Mouse (Mus musculus): ENCODE measurements around the gene Rexo5. TPM values are rescaled to one million over a fixed set of nuclear protein-coding genes. Genes with fewer than 3 reads are reported as not detected.

Gene Rexo5
- polyA plus RNA-seq, 1 experiment from 2014 or later = 30.7 TPM

DNA sequence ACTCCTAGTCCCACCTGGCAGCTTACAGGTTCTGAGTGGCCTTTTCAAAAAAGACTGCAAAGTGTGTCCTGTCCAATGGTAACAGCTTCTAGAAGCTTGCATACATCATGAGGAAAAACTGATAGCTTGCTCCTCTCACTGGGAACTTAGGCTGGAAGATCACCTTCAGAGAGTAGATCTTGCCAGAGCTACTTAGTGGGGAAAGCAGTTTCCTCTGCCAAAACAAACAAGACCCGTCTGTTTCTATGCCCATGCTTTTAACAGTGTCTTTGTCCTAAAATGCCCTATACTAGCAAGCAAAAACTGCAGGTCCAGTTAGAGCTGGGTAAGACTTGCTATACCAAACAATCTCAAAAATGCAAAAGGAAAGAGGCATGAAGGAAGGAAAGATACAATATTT lies 72.3 kb downstream of the Rexo5 start:
- no peaks in the 10 kb centered on the region for H3K36me3 ChIP-seq (replicated peaks)
- no peak overlapping the region for H3K4me2 ChIP-seq
- 91% methylated on average over 1 of the region's 1 CpGs for WGBS
- H3K9ac ChIP-seq = no peak overlapping the region
- peaks cover 13% of the 10 kb centered on the region for H3K4me1 ChIP-seq
- H3K4me3 ChIP-seq (replicated peaks) = no peak overlapping the region
- no peak overlapping the region for H3K27ac ChIP-seq
- no peaks in the 10 kb centered on the region for H3K27me3 ChIP-seq
- ATAC-seq (ENCODE audit: low FRiP score) = no peak
- no peaks in the 10 kb centered on the region for H3K9me3 ChIP-seq

DNA sequence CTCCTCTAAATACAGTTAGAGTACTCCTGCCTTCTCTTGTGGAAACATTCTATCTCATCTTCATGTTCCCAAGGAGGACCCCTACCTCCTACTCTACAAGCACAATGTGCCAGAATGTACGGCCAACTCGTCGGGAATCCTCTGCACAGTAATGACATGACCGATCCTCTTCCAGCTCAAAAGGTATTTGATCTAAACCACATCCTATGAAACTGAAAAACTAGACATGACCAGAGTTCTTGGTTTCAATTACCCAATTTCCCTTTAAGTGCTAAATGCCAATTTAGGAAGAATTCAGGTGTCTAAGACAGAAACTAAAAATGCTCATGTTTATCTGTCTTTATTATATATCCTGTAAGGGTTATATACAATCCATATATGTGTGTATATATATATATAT lies 78.4 kb downstream of the Rexo5 start:
- Histone ChIP-seq H3K4me3 (replicated peaks) (no peak overlapping the region), H3K36me3 (replicated peaks) (no peaks in the 10 kb centered on the region), H3K27me3 (no peaks in the 10 kb centered on the region), H3K4me1 (peaks cover 15% of the 10 kb centered on the region; the same call in 1 of the 2 replicates), H3K9ac (no peak overlapping the region), H3K9me3 (no peaks in the 10 kb centered on the region), H3K4me2 (no peak overlapping the region), H3K27ac (no peak overlapping the region)
- no peak for ATAC-seq (ENCODE audit: low FRiP score)
- WGBS = 91% methylated on average over 4 of the region's 4 CpGs

DNA sequence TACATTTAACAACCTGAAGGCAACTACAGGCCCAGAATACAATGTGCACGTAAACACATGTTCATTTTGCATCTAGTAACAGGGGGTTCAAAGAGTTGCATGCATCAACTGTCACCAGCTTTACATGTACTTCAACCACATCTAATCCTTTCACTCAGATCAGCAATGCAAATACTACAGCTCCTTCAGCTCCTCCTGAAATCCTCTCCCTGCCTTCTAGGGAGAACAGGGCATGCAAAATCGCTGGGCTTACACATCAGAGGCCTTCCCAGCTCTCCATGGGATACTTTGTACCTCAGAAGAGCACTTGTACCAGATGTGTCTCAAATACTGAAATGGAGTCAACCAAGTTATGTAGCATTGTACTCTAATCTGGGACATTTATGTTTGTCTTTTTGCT lies 79.2 kb downstream of the Rexo5 start:
- no peak for ATAC-seq (ENCODE audit: low FRiP score)
- no peaks in the 10 kb centered on the region; the same call in 1 of the 2 replicates for H3K36me3 ChIP-seq (replicated peaks)
- WGBS = 46% methylated on average over 2 of the region's 2 CpGs

DNA sequence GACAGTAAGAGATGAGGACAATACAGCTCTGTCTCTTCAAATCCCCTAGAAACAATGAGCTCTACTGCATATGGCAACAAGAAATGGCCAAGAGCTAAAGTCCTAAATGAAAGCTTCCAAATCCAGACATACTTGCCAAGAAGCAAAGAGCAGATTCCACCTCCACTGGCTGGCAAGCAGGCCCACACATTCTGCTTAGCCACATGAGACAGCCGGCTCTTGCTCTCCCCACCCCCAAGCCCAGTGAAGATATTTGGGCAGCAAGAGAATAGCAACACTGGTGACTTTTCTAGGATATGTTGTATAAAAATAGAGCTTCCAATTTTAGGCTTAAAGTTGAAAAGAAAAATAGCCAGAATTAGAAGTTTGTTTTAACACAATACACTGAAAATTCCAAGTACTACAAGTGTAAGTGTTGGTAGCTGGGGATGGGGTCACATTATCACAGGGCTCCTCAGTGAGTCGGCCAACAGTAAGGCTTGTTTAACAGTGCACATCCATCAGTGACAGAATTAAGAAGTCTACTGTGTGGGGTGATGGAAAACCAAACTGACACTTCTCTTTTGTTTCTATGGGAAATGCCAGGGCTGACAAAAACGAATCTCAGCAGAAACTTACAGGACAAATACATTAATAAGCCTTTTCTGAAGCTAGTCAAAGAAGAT lies 82.1 kb downstream of the Rexo5 start:
- Histone ChIP-seq H3K4me1 (peaks cover 15% of the 10 kb centered on the region; the same call in 1 of the 2 replicates), H3K27me3 (no peaks in the 10 kb centered on the region), H3K36me3 (replicated peaks) (no peaks in the 10 kb centered on the region; the same call in 1 of the 2 replicates), H3K27ac (no peak overlapping the region), H3K4me3 (replicated peaks) (no peak overlapping the region), H3K4me2 (no peak overlapping the region), H3K9me3 (no peaks in the 10 kb centered on the region), H3K9ac (no peak overlapping the region)
- no peak for ATAC-seq (ENCODE audit: low FRiP score)
- 78% methylated on average over 3 of the region's 3 CpGs for WGBS

More for the DNA sequence above, 79.2 kb downstream of the Rexo5 start:
- Histone ChIP-seq H3K4me3 (replicated peaks) (no peak overlapping the region), H3K27me3 (no peaks in the 10 kb centered on the region), H3K9me3 (no peaks in the 10 kb centered on the region), H3K4me1 (peaks cover 15% of the 10 kb centered on the region; the same call in 1 of the 2 replicates), H3K9ac (no peak overlapping the region), H3K27ac (no peak overlapping the region), H3K4me2 (no peak overlapping the region)

DNA sequence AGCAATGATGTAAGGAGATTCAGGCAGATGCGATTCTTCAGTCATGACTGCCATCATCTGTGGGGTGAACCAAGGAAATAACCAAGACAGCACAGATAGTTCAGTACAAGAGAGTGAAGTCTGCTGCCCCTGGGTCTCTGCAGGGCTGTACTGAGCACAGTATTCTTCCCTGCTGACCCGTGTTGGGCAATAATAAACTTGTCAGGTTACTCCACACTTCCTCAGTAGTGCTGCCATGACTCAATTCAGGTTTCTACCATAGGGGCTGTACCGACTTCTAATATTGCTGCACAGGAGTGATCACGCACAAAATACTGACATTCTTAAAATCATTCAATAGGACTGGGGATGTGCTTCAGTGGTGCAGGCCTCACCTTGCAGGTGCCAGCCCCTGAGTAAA lies 85.4 kb downstream of the Rexo5 start:
- Histone ChIP-seq H3K4me1 (no peaks in the 10 kb centered on the region), H3K27ac (no peak overlapping the region), H3K27me3 (no peaks in the 10 kb centered on the region), H3K9me3 (no peaks in the 10 kb centered on the region), H3K4me2 (no peak overlapping the region), H3K4me3 (replicated peaks) (no peak overlapping the region), H3K9ac (no peak overlapping the region), H3K36me3 (replicated peaks) (no peaks in the 10 kb centered on the region; the same call in 1 of the 2 replicates)
- WGBS = 97% methylated on average over 4 of the region's 4 CpGs
- ATAC-seq (ENCODE audit: low FRiP score) = no peak

DNA sequence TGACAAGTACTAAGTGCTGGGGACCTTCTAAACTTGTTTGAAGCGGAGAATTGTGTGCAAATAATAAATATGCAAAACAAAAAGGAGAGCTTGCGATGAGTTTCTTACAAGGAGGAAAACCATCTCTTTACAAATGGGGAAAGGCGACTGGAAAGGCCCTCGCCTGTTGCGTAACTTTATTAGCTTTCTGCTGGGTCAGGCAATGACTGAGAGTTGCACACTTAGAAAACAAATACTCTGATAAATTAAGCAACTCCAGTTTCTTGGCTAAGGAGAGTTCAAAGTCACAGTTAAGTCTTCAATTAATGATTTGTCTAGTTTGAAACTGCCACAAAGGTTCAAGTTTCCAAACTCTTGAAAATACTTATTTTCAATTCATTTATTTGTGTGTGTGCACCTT lies 86.5 kb downstream of the Rexo5 start:
- 92% methylated on average over 5 of the region's 5 CpGs for WGBS
- H3K4me1 ChIP-seq = no peaks in the 10 kb centered on the region
- no peak overlapping the region for H3K4me3 ChIP-seq (replicated peaks)
- H3K27me3 ChIP-seq = no peaks in the 10 kb centered on the region
- no peaks in the 10 kb centered on the region for H3K9me3 ChIP-seq
- H3K36me3 ChIP-seq (replicated peaks) = no peaks in the 10 kb centered on the region; the same call in 1 of the 2 replicates
- no peak for ATAC-seq (ENCODE audit: low FRiP score)
- H3K4me2 ChIP-seq = no peak overlapping the region
- no peak overlapping the region for H3K27ac ChIP-seq
- no peak overlapping the region for H3K9ac ChIP-seq

DNA sequence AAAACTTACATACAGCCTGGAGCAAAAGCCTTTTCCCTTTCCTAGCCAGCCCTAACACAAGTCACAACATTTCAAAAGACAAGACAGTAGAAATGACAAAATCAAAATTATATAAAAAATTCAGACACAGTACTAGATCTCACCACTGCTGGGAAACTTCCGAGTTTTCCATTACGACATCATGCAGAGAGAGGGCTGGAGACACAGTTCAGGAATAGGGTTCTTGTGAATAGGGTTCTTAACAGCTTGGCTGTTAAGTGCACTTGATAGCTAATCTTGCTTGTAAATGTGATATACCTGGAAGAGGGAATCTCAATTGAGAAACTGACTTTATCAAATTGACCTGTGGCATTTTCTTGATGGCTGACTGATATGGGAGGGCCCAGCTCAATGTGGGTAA lies 87.4 kb downstream of the Rexo5 start:
- Histone ChIP-seq H3K4me1 (no peaks in the 10 kb centered on the region), H3K9ac (no peak overlapping the region), H3K9me3 (no peaks in the 10 kb centered on the region), H3K4me2 (no peak overlapping the region), H3K27me3 (no peaks in the 10 kb centered on the region), H3K4me3 (replicated peaks) (no peak overlapping the region), H3K27ac (no peak overlapping the region), H3K36me3 (replicated peaks) (no peaks in the 10 kb centered on the region; the same call in 1 of the 2 replicates)
- no peak for ATAC-seq (ENCODE audit: low FRiP score)
- WGBS = 90% methylated on average over 2 of the region's 2 CpGs

DNA sequence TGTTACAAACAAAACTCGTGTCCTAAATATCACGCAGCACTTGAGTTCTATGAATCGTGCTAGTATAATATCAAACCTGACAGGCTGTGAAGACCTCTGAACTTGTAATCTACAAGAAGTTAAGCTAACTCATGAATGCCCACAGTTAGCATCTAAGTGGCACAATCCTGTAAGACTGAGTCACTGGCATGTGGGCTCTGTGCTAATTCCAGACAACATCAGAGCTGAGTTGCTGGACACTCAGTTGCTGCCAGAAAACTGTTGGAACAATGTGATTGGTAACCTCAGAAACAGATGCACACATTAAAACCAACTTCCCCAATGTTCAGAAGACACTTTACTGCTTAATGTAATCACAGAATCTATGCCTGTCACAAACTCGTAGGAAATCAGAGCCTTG lies 94.1 kb downstream of the Rexo5 start:
- no peak overlapping the region for H3K9ac ChIP-seq
- H3K4me3 ChIP-seq (replicated peaks) = no peak overlapping the region
- no peak overlapping the region for H3K27ac ChIP-seq
- H3K9me3 ChIP-seq = no peaks in the 10 kb centered on the region
- H3K27me3 ChIP-seq = no peaks in the 10 kb centered on the region
- H3K36me3 ChIP-seq (replicated peaks) = no peaks in the 10 kb centered on the region
- no peaks in the 10 kb centered on the region for H3K4me1 ChIP-seq
- no peak overlapping the region for H3K4me2 ChIP-seq
- WGBS = 92% methylated on average over 4 of the region's 4 CpGs
- ATAC-seq (ENCODE audit: low FRiP score) = no peak

DNA sequence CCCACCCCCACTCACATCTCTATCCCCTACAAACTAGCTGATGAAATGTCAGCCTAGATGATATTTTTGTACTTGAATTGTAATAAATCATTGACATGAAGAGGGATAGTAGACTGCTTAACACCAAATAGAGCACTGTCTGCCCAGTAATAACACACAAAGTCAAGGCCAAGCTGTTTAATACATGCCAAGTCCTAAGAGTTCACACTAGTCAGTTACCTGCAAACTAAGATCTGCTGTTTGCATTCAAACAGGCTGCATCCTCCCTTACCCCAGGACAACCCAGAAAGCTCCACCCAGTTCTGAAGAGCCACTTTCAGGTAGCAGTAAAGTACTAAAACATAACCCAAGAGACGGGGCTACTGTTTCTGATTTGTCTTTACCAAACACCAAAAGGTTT lies 98.4 kb downstream of the Rexo5 start:
- 90% methylated on average over 1 of the region's 1 CpGs for WGBS
- Histone ChIP-seq H3K27me3 (no peaks in the 10 kb centered on the region), H3K4me3 (replicated peaks) (no peak overlapping the region), H3K36me3 (replicated peaks) (no peaks in the 10 kb centered on the region), H3K27ac (no peak overlapping the region), H3K4me1 (peaks cover 27% of the 10 kb centered on the region), H3K9ac (no peak overlapping the region), H3K9me3 (no peaks in the 10 kb centered on the region), H3K4me2 (no peak overlapping the region)
- no peak for ATAC-seq (ENCODE audit: low FRiP score)

DNA sequence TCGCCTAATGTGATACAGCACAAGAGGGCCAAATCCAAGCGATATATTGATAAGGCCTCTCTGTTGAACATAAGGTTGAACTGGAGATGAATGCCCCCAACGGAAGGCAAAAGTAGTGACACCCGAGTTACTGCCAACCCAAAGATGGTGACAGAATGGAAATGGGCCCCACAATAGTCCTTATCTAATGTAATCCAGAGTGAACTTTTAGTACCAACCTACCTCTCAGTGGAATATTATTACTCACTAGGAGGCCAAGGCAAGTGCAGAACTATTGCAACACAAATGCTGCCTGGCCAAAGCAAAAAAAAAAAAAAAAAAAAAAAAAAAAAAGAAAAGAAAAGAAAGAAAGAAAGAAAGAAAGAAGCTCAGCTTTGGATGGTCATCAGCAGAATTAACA lies 98.9 kb downstream of the Rexo5 start:
- H3K4me2 ChIP-seq = no peak overlapping the region
- no peaks in the 10 kb centered on the region for H3K27me3 ChIP-seq
- ATAC-seq (ENCODE audit: low FRiP score) = no peak
- no peaks in the 10 kb centered on the region for H3K9me3 ChIP-seq
- H3K9ac ChIP-seq = no peak overlapping the region
- WGBS = 91% methylated on average over 4 of the region's 4 CpGs
- no peak overlapping the region for H3K27ac ChIP-seq
- no peaks in the 10 kb centered on the region for H3K36me3 ChIP-seq (replicated peaks)
- peaks cover 27% of the 10 kb centered on the region for H3K4me1 ChIP-seq
- no peak overlapping the region for H3K4me3 ChIP-seq (replicated peaks)

DNA sequence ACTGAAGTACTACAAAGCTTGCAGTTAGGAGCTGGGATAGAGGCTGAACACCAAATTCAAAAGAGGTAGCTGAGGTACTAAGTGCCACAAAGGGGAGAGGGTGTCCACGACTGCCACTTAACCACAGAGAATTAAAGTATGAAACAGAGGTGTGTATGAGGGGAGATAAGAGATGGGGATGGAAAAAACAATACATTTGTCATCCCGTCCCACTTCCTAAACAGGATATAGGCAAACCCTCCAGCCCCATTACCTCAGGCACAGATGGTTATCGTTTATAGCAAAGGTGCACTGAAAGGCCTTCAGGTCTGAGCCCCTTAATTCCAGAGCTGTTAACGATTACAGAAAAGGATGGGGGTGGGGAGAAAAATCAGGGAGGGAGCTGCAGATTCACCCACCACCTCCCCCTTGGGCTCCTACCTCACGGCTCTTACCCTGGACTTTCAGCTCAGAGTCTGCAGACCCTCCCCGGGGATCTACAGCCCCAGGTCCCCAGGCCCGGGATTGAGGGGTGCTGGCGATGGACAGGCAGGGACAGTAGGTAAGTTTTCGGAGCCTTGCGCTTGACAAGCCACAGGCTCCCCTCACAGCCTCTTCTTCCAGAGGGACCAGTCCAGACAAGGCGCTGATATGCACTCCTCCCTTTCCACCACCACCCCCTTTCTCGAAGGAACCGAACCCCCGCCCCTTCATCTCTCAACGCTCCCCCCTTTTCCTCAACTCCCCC lies 101.2 kb downstream of the Rexo5 start:
- no peaks in the 10 kb centered on the region for H3K27me3 ChIP-seq
- H3K9ac ChIP-seq = peak overlapping the region; percentile 80
- H3K4me1 ChIP-seq = peaks cover 27% of the 10 kb centered on the region
- peak overlapping the region; percentile 76 for H3K4me2 ChIP-seq
- 2% methylated on average over 15 of the region's 15 CpGs for WGBS
- peak overlapping the region; percentile 72 for H3K4me3 ChIP-seq (replicated peaks)
- no peaks in the 10 kb centered on the region for H3K9me3 ChIP-seq
- H3K36me3 ChIP-seq (replicated peaks) = no peaks in the 10 kb centered on the region
- H3K27ac ChIP-seq = peak overlapping the region; percentile 79
- ATAC-seq (ENCODE audit: low FRiP score) = peak; percentile 67

DNA sequence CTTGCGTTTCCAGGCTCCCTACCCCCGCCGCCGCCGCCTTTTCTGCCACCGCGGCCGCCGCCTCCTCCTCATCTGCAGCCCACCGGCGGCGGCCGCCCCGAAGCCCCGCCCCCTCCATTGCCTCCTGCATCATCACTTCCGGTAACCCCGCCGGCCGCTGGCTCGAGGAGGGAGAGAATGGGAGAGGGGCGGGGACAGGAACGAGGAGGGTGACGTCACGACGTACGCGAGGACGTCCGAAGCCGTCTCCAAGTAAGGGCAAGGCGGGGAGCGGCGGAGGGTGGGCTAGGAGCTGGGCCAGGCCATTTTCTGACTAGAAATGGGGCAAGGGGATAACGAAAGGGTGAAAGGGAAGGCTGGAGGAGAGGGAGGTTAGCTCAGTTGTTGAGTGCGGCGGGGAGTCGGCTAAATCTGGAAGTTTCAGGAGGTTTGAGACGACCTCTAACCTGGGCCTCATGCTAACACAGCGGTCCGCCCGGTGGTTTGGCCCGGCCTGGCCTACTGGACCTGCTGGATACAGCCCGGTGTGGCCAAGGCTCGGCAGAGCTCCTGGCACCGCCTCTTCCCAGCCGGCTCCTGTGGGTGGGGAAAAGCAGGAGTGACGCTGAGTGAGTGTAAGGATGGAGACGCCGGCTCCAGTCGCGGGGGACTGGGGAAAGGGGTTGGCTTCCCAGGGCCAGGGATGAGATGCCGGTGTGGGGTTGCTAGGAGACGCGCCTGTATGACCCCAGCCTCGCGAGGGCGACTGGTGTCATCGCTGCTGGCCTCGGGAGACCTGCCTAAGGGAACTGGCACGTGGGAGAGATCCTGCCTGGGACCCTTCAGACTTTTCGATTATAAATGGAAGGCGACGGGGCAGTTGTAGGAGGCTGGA lies 102.1 kb downstream of the Rexo5 start, which contains the start of the genes Lyrm1 and Dcun1d3:
TSS of gene Lyrm1 (plus strand) at position 223 of the 874 bp plus-strand sequence.
TSS of gene Dcun1d3 (minus strand) at position 660 of the 874 bp plus-strand sequence.
- H3K27me3 ChIP-seq = no peaks in the 10 kb centered on the region
- WGBS = under 1% methylated on average over 63 of the region's 63 CpGs
- H3K9ac ChIP-seq = peak within 1 kb of the TSS; percentile 80
- ATAC-seq (ENCODE audit: low FRiP score) = peak; percentile 98
- peak within 1 kb of the TSS; percentile 76 for H3K4me2 ChIP-seq
- H3K9me3 ChIP-seq = no peaks in the 10 kb centered on the region
- peaks cover 27% of the 10 kb centered on the region for H3K4me1 ChIP-seq
- peak within 1 kb of the TSS; percentile 96 for H3K27ac ChIP-seq
- peak within 1 kb of the TSS; percentile 72 for H3K4me3 ChIP-seq (replicated peaks)
- no peaks in the 10 kb centered on the region for H3K36me3 ChIP-seq (replicated peaks)

Data from forebrain, embryonic 12.5 days (tissue).